Mouse (Mus musculus) naive thymus-derived CD4-positive, alpha-beta T cell, adult 2 months (primary cell): ENCODE data around the gene Hinfp.
"Not testable (repeated sequence)": the region's sequence is repeated elsewhere in the genome, so short reads cannot be mapped to it uniquely, and the experiment has no call there.

Experiments
- DNase-seq: peaks from one replicate; pipeline ENCODE4 v3.0.0-alpha.2; 2011; ENCODE audit warnings: low read depth

The Hinfp gene

DNA sequence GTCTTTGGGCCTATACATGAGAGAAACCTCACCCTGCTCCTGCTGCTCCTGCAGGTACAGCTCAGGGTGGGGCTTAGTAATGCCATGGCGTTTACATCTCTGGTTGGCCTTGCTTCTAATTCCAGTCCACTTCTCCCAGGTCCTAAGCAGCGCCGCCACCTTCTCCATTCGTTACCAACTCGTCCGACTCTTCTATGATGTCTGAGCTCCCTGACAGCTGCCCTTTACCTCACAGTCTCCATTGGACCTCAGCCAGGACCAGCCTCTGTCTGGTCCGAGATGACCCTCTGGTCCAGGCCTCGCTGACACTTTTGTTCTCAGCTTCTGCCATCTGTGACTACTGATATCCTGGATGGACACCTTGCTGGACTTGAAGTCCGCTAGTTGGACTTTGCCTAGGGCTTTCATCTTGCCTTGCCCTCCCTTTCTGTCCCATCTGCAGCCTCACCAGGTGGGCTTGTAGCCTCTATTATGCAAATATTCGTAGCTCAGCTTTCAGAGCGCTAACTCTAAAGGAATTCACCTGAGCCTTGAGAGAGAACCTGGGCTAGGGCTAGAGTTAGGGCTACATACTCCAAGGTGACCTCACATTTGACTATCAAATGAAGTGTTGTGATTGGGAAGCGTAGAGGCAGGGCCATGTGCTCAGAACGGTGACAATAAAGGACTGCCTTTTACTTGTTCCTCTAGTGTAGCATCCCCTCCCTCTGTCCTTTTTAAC lies 27.6 kb upstream of the Hinfp start:
- no peak for DNase-seq

DNA sequence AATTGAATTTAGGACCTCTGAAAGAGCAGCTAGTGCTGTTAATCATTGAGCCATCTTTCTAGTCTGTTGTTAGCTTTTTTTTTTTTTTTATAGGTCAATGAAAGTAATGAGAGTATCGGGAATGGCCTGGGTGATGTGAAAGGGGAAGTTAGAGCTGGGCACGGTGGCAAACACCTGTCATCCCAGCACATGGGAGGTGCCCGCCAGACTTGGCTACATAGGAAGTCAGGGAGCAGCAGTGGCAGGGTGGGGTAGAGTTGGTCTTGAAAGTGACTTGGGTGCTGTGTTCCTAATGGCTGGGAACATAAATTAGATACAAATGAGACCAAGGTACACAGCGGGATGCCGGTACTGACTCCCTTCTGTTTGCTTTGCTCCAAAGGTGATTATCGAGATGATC lies 25.3 kb upstream of the Hinfp start:
- DNase-seq, result no peak

DNA sequence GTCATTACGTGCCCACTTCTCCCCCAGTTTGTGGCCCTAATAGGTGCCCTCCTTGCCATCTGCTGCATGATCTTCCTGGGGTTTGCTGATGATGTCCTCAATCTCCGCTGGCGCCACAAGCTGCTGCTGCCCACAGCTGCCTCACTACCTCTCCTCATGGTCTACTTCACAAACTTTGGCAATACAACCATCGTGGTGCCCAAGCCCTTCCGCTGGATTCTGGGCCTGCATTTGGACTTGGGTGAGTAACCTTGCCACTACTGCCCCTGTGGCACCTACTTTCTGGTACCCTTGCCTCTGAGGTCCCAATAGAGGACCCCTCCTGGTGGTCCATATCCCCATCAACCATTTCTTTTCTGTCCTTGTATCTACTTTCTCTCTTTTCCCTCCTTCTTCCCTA lies 22.5 kb upstream of the Hinfp start:
- no peak for DNase-seq

DNA sequence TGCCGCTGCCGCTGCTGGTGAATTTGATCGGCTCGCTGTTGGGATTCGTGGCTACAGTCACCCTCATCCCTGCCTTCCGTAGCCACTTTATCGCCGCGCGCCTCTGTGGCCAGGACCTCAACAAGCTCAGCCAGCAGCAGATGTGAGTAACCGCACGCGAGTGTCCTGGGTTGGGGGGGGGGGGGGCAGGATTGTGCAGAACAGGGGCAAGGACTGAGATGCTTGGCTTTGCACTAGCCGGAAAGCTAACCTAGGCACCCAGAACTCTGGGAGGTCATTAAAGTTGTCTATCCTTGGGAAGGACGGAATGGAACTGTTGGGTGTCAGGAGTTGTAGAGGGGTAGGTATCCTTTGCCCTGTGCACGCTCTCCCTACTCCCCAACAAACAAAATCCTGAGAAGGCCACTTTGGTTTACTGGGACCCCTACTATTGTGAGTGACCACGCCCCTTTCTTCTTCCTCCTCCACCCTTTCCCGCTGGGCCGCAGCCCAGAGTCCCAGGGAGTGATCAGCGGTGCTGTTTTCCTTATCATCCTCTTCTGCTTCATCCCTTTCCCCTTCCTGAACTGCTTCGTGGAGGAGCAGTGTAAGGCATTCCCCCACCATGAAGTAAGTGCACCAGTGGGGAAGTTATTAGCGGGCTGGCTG lies 21.7 kb upstream of the Hinfp start:
- no peak for DNase-seq

DNA sequence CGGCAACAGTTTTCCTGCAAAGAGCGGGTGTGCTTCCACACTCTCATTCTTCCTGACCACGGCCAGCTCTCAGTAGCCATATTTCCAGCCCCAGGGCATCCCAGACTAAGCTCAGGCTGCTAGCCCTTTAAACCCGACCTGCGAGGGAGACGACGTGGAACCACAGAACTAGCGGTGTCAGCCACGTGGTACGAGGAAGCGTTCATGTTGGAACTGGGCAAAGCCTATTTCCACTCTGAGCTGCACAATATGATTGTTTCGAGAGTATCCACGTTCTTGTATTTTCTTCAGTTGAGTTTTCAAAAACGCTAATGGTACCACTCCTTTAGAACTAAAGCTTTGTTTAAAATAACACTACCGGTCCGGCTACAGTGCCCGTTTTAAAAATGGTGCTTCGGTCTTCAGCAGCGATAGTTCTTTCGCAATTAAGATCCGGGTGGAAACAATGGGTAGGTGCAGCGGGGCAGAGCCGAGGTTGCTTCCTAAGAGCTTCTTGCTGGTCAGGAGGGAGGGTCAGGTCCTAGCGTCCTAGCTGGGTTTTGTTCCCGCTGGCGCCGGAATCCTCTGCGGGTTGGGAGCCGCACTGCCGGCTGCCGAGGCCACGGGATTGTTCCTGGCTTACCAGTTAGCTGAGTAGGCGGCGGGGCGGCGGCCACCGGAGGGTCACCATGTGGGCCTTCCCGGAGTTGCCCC lies 21.0 kb upstream of the Hinfp start:
- peak; percentile 91 for DNase-seq

DNA sequence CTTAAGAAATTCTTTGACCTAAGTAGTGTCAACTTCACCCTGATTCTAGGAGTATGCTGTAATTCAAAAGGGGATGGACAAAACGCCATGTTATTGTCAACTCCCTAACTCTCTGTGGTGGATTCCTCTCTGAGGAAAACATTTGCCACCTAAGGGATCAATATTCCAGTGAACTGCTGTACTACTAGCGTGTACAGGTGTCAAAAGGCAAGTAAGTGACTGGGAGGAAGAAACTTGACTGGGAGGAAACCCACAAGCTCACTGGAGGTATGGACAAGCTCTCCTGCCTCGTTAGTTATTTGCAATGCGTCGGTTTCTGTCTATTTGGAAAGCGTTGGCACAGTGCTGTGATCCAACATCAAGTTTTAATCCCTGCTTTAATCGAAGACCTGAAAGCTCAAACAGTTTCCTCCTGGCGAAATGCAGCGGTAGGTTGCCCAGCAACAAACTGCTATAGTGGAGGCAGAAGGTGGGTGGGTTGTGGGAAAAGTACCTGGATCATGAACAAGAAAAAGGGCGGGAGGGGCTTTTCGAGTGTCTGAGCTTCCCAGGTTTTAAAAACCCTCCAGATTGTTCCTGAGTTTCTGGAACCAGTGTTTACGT lies 20.4 kb upstream of the Hinfp start, which contains the start of gene Dpagt1:
TSS of gene Dpagt1 (plus strand) at position 252 of the 603 bp plus-strand sequence.
- peak; percentile 42 for DNase-seq

DNA sequence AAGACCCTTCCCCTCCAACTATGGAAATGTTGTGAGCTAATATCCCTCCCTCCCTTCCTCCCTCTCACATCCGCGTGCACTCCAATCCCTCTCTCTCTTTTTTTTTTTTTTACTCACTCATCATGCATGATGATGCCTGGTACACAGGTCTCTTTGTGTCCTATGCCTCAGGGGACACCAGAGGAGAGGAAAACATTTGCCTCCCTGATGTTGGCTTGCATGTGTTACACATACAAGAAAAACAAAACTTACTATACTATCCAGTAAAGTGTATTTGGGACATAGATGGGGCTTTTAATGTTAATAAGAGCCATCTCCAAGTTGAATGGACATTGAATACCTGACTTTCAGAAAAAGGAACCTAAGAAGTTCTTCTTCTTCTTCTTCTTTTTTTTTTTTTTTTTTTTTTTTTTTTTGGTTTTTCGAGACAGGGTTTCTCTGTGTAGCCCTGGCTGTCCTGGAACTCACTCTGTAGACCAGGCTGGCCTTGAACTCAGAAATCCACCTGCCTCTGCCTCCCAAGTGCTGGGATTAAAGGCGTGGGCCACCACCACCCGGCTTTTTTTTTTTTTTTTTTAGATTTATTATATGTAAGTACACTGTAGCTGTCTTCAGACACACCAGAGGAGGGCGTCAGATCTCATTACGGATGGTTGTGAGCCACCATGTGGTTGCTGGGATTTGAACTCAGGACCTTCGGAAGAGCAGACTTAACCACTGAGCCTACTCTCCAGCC lies 19.7 kb upstream of the Hinfp start:
- DNase-seq, result not testable (repeated sequence)

DNA sequence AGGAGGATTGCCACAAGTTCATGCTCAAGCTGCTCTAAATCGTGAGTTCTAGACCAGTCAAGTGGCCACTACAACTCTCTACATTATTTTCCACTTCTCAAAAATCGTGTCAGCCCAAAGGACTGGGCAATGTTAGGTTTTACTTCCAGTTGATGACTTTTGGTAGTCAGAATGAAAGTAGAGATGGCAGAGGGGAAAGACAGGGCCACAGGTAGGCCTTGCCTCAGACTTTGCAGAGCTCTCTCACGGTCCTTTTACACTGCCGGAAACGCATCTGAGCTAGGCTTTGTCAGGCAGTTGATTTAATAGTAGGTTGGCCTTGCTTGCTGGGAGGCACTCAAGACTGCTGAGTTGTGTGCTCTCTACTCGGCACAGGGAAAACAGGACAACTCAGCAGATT lies 18.7 kb upstream of the Hinfp start:
- DNase-seq, result no peak

DNA sequence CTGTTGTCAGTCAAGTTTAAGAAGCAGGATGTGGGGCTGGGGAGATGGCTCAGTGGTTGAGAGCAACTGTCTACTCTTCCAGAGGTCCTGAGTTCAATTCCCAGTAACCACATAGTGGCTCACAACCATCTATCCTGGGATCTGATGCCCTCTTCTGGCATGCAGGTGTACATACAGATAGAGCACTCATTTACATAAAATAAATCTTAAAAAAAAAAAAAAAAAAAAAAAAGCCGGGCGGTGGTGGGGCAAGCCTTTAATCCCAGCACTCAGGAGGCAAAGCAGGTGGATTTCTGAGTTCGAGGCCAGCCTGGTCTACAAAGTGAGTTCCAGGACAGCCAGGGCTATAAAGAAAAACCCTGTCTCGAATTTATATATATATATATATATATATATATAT lies 18.2 kb upstream of the Hinfp start:
- not testable (repeated sequence) for DNase-seq

DNA sequence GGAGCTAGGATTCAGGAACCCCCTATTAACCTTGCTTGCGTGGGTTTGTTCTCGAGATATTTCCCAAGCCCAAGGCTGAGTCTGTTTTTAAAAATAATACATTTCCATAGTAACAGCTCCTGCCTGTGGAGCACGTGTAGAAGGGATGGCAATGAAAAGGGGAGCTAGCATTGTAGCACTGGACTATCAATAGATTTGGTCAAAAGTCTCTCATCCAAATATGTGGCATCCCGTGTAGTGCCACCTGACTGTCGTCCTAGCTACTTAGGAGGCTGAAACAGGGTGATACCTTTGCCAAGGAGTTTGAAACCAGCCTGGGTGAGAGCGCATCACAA lies 15.3 kb upstream of the Hinfp start:
- DNase-seq, result no peak

DNA sequence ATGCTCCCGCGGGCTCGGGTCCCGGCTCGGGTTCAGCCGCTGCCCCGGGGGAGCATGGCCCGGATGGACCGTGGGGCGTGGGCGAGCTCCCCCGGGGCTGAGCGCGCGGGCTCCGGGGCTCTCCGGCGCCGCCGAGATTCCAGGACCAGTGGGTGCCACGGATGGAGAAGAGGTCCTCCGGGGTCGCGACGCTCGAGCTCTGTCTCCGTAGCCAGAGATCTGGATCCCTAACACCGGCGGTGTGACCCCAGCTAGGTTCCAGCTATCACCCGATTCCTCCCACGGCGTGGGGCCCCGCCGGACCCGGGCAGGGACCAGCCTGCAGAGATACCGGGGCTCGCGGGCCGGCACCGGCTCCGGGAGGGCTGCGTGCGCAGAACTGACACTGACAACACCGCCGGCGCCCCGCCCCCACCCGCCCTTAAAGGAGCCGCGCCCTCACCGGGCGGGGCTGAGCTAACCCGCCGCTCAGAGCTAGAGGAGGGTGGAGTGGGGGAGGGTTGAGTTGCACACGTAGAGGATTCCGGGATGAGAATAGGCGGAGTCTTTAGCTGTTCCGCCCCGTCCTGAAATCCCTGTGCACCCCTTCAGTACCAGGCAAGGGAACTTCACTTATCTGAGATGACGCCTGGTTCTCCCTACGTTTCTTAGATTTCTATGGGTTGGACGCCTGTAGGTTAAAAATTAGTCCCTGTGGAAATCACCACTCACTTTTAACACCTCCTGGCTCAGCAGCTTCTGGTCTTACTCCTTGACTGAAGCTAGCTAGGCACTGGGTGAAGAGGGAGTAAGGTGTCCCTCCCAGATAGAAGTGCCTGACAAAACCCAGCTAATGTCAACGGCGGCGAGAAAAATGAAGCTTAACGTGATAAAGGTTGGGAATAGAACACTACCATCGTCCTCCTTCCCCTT lies 14.7 kb upstream of the Hinfp start, which contains the start of gene C2cd2l:
TSS of gene C2cd2l (minus strand) at position 399 of the 912 bp plus-strand sequence.
- DNase-seq, result peak; percentile 88

DNA sequence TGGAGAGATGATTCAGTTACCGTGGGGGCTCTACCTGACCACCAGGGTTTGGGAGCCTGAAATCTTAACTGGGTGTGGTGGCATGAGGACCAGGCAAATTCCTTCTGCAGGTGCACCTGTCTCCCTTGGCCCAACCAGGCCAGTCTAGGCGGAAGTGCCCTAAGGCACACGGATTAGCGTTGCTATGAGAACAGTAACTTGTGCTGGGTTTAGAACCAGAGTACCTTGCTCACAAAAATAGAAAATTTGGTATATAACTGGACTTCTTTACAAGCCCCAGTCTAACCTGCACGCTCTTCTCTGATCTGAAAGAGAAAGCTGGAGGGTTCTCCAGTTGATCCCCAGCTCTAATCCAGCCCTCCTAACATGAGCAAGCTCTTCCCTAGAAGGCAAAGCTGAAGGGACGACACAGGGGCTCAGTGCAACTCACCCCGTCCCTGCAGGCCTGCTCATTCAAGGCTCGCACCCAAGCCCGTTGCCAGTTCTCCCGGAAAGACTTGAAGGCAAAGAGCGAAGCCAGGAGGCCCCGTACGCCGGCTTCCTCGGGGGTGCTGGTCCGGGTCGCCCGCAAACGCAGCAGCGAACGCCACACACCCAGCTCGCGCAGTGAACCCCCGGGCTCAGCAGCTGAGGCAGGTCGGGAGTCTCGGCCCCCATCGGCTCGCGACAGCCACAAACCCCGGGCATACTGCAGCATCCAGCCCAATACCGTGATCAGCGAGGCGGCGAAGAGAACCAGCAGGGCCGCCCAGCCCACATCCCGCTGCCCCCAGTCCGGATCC lies 13.8 kb upstream of the Hinfp start:
- DNase-seq, result peak; percentile 49

DNA sequence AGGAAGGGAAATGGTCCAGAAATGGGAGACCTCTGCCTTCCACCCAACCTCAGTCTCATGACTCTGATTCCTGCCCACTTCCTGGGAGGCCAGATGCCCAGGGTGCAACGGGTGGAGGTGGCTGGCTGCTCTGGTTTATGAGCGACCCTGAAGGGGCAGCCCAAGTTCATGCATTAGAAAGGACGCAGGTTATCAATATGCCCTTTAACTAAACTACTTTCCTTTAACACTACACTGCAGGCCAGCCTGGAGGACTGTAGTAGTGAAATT lies 13.3 kb upstream of the Hinfp start:
- DNase-seq, result no peak

DNA sequence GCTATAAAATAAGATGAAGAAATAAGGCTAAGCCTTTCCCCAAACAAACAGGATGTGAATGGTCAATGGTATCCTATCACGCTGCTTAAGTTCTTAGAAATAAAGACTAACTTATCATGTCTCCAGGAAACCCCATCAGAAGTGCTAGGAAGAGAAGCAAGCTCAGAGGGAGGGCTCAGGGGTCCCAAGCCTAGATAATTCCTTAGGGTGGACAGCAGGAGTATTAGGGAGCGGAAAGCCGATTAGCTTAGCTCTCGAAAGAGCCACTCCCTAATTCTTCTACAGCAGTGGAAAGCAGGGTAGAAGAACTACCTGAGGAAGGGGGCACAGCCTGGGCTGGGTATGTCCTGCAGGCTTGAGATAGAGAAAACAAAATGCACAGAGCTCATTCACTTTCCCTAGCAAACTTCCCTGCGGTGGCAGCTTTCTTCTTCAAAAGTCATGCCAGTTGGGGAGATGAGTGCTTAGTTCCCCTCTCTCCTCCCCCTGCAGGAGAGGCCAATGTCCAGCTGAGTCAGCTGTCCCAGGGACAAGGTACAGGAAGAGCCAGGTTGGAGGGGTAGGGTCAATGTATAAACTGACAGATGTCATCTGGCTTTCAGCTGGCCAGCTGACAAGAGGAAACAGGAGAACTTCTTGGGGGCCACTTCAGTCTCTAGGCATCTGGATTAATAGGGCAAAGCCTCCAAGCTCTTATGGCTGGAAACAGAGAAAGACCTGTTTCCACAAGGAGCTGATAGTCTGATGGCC lies 12.8 kb upstream of the Hinfp start:
- DNase-seq, result no peak

DNA sequence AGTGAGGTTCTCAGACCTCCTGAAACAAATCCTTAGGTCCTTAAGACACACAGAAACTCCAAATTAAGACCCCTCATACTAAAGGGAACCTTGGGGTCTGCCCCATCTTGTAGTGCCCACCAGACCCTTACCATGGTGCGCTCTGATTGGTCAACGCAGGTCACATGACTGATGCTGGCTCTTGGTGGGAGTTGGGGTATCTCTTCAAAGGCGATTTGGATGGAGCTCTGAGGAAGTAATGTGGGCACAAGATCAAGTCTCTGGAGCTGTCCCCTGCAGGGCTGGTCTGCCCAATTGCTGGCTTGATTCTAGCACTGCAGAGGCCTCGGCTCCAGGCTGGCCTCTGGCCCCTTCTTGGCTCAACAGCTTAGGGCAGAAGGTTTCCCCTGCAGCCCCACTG lies 12.0 kb upstream of the Hinfp start:
- DNase-seq, result no peak

DNA sequence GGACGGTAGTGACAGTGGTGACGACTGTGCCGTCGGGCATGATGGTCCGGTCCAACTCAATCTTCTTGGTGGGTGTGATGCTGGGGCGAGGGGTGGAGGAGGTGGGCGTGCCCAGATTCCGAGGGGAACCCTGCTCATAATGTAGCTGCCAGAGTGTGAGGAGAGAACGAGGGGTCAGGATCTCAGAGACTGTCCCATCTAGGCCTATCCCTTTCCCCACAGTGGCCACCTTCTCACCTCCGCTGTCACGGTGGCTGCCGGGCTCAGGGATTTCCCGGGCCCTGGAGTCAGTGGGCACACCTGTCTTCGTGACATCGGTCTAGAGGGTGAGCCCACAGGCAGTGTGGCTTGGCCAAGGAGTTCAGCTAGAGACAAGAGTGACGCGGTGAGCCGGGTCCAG lies 9.4 kb upstream of the Hinfp start:
- no peak for DNase-seq

DNA sequence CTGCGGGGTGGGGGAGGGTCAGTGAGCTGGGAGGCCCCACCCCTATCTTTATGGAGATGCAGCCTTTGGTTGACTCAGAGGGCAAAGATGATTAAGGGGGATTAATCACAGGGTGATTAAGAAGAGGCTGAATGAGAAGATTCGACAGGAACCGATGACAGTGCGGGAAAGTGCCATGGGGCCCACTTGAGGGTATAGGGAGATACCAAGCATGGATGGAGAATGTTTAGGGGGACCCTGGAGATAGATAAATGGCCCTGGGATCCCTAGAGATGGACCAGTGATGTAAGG lies 8.7 kb upstream of the Hinfp start:
- DNase-seq, result no peak

DNA sequence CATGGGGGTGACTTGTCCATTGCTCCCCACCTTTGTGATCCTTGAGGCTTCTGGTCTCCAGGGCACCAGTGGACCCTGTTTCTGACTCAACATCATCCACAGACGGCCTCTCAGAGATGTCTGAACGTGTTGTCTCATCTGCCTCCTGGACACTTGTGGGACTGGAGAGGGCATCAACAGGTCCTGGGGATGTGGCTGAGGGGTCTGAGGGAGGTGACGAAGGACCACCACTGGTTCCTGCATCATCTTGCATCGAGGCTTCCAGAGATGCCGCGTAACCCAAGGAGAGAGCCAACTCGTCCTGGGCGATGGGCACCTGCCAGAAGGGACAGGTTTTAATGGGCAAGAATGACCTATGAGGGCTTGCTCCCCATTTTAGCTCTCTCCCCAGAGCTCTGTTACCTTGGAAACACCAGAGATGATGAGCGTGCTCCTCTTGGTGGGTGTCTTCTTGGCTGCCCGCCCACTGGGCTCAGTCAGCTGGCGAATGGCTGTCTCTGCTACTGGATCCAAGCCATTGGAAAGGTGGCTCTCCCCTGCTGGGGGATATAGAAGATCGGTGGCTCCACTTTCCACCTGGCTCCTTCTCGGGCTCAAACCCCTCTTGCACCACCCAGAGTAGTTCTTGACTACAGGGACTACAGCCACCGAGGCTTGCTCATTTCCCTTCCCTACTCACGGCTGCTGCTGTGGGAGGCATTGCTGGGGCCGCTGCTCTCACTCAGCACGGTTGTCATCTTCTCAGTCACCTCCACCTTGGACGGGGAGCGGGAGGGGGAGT lies 8.2 kb upstream of the Hinfp start:
- DNase-seq, result no peak
